Mouse (Mus musculus): ENCODE measurements around the gene Olfr111. TPM values are rescaled to one million over a fixed set of nuclear protein-coding genes. Genes with fewer than 3 reads are reported as not detected.

The Olfr111 gene
- total RNA-seq (2023): 1 to 10 TPM in 1 of 2 experiments, under 1 TPM in 1; 0.68 to 1.2 TPM

DNA sequence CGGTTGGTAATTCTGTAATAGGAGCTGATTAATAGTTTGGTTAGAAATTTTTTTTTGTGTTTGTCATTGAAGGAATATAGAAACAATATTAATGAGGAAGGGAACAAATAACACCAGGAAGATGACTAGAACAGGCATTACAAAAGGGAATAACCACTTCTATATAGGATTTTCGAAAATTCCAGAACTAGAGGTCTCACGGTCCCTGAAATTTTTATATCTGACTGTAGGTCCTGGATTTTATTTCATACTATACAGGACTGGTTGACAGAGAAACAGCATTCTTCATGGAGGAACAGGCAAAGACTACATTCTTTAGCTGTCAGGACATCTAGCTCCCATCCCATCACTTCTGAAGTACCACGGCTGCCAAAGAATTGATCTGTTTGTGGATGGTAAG is at the start of gene Olfr111:
TSS of gene Olfr111 (plus strand) at position 301 of the 400 bp plus-strand sequence.

DNA sequence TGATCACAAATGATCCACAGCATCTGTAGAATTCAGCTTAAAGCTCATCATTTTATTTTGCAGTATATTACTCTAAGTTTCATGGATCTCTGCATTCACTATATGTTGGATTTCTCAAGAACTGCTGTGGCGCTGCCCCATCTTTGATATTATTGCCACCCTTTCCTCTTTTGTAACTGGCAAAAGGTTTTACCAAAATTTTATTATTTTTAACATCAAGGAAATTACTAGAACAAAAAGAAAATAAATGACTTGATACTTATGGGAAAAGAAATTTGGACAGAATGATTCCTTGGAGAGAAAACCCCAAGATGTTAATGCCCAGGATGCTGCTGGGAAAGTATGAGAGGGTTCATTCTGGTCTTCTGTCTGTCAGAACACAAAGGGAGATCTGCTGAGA is 49.2 kb upstream of the Olfr111 start, which contains the start of gene Olfr109:
TSS of gene Olfr109 (plus strand) at position 301 of the 400 bp plus-strand sequence.

DNA sequence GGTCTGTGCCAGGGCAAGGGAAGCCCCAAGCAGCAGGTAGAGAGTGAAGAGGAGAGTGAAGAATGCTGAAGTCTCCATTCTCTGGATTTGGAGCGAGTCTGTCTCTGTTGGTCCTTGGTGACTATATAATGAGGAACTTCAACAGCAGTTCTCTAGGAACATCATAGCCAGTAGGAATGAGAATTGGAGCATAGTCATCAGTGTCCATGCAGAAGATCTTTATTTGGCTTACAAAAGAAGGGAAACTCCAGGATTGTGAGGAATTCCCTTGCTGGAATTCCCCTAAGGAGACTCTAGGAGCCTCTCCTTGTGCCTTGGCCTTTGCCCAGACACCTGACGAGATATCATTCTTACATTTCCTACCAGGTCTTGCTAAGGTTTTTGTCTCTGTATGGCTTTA is 24.4 kb upstream of the Olfr111 start, which contains the start of gene H2-M2:
TSS of gene H2-M2 (minus strand) at position 101 of the 400 bp plus-strand sequence.

DNA sequence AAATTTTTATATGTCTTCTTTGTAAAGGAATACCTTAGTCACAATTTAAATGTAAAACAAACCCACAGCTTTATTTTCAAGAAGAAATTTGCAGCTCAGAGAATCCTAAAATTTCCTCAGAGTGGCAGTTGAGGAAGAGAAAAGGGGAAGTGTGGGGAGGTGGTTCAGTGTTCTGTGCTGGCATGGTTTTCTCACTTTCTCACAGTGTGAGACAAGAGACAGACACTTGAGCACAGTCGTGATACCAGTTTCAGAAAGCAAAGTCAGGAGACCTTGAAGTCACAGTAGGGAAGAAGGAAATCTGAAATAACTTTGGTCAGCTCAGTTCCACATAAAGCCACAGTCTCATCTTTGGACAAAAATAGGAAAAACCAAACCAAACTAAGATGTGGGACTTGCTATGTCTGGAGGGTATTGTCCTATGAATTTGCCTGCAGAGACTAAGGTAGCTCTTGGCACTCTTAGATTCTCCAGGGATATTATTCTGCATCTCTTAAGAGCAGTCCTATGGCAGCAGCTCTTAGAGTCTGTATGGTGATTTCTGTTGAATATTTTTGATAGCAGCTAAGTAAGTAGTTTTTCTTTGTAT is 15.8 kb upstream of the Olfr111 start, which contains the start of gene Olfr110:
TSS of gene Olfr110 (plus strand) at position 539 of the 589 bp plus-strand sequence.

DNA sequence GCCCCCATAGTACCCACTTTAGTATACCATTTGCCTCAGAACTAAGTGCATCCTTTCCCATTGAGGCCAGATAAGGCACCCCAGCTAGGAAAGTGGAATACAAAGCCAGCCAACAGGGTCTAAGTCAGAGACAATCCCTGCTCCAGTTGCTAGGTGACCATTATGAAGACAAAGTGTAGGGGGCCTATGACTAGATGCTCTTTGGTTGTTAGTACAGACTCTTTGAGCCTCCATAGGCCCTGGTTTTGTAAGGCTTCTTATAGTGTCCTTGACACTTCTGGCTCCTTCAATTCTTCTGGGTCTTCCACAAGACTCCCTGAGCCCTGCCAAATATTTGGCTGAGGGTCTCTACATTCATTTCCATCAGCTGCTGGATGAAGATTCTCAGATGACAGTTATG is 61.5 kb downstream of the Olfr111 start, which contains the start of gene Olfr112:
TSS of gene Olfr112 (minus strand) at position 101 of the 400 bp plus-strand sequence.

DNA sequence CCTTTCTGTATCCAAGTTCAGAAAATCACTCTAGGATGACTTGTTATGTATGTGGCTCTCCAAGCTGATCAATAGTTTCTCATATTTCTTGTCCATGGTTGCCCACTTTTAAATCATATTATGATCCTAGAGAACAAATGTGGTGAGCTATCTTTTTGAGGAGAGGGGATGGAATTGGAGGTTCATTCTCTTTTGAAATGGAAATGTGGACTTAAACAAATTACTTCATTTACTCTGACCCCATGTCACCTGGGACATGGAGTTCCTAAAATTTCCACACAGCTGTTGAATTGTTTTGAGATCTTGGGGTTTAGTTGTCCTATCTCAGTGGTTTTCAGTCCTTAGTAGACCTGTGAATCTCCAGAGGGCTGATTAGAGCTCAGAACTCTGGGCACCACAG is 69.7 kb downstream of the Olfr111 start, which contains the start of gene Olfr113:
TSS of gene Olfr113 (minus strand) at position 101 of the 400 bp plus-strand sequence.

Other genes with a start within 250 kb of the Olfr111 start
- not detected for gene Olfr98, start 244.3 kb upstream of the Olfr111 start, total RNA-seq (2023)
- gene H2-M3, start 237.8 kb upstream of the Olfr111 start, total RNA-seq (2023): 10 to 100 TPM; 29.0 to 30.6 TPM
- gene Olfr99, start 224.6 kb upstream of the Olfr111 start, total RNA-seq (2023): not detected
- gene Olfr101, start 203.7 kb upstream of the Olfr111 start, total RNA-seq (2023): not detected
- gene Olfr102, start 191.0 kb upstream of the Olfr111 start, total RNA-seq (2023): not detected
- gene Olfr103, start 168.3 kb upstream of the Olfr111 start, total RNA-seq (2023): not detected
- gene Olfr104-ps, start 148.4 kb upstream of the Olfr111 start, total RNA-seq (2023): not detected
- not detected for gene Olfr105-ps, start 129.0 kb upstream of the Olfr111 start, total RNA-seq (2023)
- not detected for gene Olfr106-ps, start 117.6 kb upstream of the Olfr111 start, total RNA-seq (2023)
- gene Olfr107, start 108.8 kb upstream of the Olfr111 start, total RNA-seq (2023): not detected
- not detected for gene Olfr108, start 62.5 kb upstream of the Olfr111 start, total RNA-seq (2023)
- not detected for gene Olfr109, start 49.1 kb upstream of the Olfr111 start, total RNA-seq (2023)
- 1 to 10 TPM; 7.7 to 9.7 TPM for gene H2-M2, start 24.5 kb upstream of the Olfr111 start, total RNA-seq (2023)
- gene Olfr110, start 15.6 kb upstream of the Olfr111 start, total RNA-seq (2023): under 1 TPM in 1 of 2 experiments, not detected in 1; 0.64 TPM
- gene Olfr112, start 61.4 kb downstream of the Olfr111 start, total RNA-seq (2023): not detected
- gene Olfr113, start 69.6 kb downstream of the Olfr111 start, total RNA-seq (2023): not detected
- not detected for gene Olfr114, start 84.7 kb downstream of the Olfr111 start, total RNA-seq (2023)
- gene Olfr115, start 119.1 kb downstream of the Olfr111 start, total RNA-seq (2023): not detected
- not detected for gene Olfr116, start 119.2 kb downstream of the Olfr111 start, total RNA-seq (2023)
- not detected for gene Olfr117, start 155.8 kb downstream of the Olfr111 start, total RNA-seq (2023)
- gene Olfr118, start 159.0 kb downstream of the Olfr111 start, total RNA-seq (2023): not detected
- gene Olfr119, start 188.5 kb downstream of the Olfr111 start, total RNA-seq (2023): not detected
- gene Olfr120, start 213.8 kb downstream of the Olfr111 start, total RNA-seq (2023): not detected
- gene Olfr121, start 240.8 kb downstream of the Olfr111 start, total RNA-seq (2023): not detected